Mouse (Mus musculus): ENCODE measurements around the gene Ptms. TPM values are rescaled to one million over a fixed set of nuclear protein-coding genes. Genes with fewer than 3 reads are reported as not detected.

The Ptms gene
- 10 to 100 TPM in 2 of 3 experiments, 1 to 10 TPM in 1; 9.5 to 15.5 (median 12.1) TPM for polyA plus RNA-seq (2017; shearing (Covaris generic))

DNA sequence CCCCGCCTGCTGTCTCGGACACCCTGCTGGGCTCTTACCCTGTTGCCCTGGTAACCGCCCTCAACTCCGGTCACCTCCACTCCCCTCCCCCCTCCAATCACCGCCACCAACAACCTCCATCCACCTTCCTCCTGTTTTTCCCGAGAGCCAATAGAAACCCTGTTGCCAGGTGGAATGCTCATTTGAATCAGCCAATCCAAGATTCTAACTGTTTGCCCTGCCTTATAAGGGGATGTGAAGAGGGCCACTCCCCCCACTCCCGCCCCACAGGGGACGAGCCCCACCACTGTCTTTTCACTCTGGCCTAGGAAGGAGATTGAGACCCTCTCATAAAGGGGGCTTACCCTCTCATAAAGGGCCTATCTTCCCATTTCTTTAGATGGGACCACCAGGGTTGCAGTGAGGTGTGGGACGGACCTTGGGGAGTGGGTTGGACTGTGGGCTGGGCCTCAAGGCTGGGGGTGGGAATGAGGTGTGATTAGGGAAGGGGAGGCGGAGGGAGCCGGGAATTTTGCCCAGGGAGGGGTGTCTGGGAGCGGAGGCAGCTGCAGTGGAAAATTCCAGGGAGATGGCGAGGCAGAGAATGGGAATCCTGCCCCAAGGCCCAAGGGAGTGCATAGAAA is at the start of gene Ptms:
Gene Ptms, minus strand, starts transcription at position 409 of the 623 bp plus-strand sequence.
- ATAC-seq, result peak; percentile 47

DNA sequence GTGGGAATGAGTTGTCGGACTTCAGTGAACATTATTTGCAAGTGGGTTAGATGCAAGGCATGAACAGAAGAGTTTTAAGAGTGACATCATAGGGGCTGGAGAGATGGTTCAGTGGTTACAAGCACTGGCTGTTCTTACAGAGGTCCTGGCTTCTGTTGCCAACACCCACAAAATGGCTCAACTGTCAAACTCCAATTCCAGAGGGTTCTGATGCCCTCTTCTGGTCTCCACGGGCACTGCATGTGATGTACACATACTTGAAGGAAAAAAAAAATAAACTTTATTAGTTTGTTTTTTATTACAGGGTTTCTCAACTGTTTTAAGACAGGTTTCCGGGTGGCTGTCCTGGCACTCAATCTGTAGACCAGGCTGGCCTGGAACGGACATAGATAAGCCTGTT is 47.9 kb upstream of the Ptms start:
- ATAC-seq, result no peak

DNA sequence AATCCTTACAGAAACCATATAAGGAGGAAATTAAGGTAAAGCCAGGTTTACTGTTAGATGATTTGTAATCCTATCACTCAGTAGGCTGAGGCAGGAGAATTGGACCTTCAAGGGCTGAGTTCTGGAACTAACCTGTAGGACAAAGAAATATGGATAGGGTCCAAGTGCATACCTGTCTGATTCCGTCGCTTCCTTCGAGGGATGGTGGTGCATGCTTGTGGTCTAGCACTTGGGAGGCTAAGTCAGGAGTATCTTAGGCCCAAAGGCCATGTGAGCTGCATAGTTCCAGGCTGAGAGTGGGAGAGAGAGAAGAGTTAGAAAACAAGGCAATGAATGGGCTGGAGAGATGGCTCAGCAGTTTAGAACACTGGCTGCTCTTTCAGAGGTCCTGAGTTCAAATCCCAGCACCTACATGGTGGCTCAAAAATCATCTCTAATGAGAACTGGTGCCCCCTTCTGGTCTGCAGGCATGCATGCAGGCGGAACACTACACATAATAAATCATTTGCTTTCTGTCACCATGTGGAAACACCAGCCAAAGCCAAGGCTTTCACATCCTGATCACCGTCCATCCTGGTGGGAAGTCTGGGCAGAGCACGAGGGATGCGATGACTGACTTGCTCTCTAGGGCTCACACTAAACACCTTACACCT is 46.7 kb upstream of the Ptms start:
- ATAC-seq, result no peak

DNA sequence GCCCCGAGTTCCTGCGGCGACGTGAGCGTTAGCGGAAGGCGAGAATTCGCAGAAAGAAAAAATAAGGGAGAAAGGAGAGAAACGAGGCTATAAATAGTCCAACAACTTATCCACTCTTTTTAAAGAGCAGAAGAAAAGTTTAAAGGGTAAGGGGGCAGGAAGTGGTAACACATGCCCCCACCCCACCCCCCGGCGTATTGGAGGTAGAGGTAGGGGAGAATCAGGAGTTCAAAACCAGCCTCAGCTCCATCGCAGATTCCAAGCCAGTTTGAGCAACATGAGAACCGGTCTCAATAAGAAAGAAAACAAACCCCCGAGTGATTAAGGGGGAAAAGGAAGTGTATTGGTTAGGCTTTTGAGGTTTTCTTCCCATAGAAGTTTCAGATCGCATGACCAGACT is 45.8 kb upstream of the Ptms start:
- peak; percentile 24 for ATAC-seq

DNA sequence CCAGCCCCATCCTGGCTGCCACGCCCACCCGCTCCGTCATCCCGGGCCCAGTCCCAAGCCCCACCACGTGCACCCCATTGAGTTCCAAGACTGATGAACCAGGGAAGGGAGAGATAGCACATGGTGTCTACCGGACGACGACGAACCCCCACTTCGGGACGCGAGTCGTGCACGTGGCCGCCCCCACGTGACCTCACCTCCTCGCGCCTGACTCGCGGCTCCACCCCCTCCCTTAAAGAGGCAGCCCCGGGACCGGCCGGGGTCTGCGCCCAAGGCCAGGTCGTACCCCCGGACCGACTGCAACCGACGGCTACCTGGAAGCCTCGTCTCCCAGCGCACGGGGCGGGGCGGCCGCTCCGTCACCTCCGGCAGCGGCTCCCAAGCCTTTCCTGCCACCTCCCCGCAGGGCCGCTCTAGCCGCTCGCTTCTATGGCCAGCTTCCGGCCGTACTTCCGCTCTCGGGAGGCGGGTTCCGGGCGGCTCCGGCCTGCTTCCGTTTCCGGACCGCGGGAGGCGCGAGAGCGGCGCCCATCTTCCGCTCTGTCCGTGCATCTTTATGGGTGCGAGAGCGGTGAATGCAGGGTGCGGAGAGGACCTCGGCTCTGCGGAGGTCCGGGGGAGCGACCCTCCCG is 45.3 kb upstream of the Ptms start, which contains the start of gene Cops7a:
Gene Cops7a, minus strand, starts transcription at position 451 of the 632 bp plus-strand sequence.
- peak; percentile 90 for ATAC-seq

DNA sequence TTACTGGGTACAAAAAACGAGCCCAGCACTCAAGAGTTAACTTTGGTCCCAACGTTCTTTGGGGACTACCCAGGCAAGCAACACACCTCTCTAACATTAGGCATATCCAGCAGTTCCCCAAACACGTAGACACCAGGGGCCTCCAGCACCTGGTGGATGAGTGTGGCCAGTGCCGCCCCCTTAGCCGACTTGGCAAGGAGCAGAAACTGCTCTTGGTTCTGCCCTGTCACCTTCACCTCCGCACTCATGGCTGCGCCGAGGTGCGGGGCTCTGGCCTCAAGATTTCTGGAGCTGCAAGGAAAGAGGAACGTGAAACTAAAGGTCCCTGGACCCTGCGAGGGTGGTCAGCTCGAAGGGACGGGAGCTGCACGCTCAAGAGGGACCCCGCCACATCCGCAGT is 44.7 kb upstream of the Ptms start:
- ATAC-seq, result peak; percentile 4

DNA sequence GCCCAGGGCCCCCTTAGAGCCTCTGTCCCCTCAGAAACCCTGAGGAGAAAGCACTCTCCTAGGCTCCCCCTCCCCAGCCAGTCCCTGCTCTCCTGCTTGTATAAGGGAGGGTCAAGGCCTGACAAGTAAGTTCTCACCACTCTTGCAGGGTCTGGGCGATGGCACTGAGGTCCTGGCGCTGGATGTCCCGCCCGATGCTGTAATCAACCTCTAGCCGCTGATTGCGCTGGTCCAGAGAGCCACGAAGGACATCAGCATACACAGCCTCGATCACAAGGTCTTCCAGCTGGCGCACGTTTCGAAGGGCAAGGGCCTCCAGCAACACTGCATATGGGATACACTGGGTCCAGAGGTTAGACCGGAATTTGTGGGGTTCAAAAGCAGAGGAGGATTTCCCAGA is 41.1 kb upstream of the Ptms start:
- no peak for ATAC-seq

DNA sequence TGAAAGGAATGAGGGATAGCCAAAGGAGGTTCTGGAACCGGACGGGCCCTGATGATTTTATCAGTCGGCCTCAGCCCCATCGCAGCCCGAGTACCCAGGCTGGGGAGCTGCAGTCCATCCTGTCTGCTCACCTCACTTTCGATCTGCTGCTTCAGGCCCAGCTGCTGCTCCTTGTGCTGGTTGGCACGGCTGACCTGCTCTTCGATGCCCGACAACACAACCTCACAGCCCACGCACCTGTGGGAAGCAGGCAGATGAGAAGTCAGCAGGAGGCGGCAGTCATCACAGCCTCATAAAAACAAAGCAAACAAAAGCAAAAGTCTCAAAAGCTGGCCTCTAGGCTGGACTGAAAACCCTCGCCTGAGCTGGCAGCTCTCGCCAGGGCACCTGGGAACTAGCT is 40.1 kb upstream of the Ptms start:
- ATAC-seq, result no peak

DNA sequence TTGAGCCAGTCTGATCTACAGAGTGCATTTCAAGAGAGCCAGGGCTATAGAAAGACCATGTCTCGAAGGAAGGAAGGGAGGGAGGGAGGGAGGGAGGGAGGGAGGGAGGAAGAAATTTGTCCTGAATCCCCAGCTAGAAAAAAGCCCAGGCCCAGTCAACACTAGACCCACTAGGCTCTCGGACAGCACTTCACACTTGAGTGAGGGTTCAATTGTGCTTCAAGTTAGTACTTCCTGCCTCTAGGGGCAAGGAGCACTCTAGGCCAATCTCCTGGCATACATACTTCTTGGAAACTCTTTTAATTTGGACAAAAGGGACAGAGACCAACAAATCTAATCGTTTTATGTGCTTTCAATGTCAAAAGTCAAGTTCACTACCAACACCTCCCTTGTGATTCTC is 38.2 kb upstream of the Ptms start:
- ATAC-seq, result no peak

DNA sequence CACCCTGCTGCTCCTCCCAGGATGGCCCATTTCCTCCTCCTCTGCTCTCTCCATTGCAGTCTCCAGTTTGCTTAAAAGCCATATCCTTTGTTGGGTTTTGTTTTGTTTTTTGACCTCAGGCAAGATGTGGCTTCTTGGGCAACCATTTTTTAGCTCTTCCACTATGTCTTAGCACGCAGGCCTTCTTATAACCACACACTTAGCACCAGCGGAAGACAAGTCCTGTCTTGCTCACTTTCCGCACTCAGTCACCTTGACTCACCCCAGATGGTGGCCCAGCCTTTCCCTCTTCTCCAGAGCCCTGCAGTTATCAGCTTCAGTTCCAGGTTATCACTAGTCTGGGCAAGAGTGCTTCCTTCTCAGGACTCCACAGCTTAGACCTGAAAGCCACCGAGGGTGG is 35.3 kb upstream of the Ptms start:
- no peak for ATAC-seq

DNA sequence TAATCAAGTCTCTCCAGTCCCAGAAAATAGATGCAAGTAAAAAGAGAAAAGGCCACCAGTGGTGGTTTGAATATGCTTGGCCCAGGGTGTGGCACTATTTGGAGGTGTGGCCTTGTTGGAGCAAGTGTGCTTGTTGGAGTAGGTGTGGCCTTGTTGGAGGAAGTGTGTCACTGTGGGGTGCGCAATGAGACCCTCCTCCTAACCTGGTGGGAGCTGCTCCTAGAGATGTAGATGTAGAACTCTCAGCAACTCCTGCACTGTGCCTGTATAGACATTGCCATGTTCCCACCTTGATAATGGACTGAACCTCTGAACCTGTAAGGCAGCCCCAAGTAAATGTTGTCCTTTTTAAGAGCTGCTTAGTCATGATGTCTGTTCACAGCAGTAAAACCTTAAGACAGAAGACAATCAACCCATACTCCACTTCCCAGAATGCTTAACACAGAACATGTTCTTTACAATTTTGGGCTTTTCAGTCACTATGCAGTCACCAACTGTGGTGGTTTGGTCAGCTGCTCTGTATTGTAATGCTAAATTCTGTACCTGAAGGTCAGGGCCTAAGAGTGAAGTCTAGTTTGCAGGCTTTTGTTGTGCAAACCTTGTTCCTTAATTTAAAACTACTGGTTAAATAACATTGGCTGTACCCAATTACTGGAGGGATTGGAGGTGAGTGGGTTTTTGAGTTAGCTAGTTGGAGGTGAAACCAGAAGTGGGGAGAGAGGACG is 34.2 kb upstream of the Ptms start:
- no peak for ATAC-seq

DNA sequence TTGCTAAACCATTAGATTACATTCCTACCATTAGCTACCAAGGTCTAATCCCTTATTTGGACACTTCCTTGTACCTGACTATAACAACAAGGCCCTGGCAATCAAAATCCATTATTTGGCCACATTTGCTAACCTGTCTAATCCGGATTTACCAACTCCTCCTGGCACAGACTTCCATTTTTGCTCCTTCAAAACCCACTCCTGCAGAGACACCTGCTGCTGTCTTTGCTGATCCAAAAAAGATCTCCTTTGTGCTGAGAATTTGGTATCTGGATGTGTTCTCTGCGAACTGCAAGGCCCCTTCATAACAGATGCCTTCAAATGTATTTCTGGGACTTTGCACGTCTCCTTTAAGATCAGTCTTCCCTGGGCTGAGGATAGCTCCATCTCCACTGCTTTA is 23.6 kb upstream of the Ptms start:
- no peak for ATAC-seq

DNA sequence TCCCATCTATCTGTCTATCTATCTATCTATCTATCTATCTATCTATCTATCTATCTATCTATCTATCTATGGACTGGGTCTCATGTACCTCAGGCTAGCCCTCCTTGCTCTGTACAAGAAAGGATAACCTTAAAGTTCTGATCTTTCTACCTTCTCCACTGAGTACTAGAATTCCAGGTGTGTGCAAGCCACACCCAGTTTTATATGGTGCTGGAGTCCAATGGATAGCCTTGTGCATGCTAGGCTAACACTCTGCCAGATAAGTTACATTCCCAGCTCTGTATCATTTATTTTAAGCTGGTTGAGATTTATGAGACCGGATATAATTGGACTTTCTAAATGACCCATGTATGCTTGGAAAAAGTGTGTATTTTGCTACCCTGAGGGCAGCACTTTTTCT is 21.8 kb upstream of the Ptms start:
- no peak for ATAC-seq

DNA sequence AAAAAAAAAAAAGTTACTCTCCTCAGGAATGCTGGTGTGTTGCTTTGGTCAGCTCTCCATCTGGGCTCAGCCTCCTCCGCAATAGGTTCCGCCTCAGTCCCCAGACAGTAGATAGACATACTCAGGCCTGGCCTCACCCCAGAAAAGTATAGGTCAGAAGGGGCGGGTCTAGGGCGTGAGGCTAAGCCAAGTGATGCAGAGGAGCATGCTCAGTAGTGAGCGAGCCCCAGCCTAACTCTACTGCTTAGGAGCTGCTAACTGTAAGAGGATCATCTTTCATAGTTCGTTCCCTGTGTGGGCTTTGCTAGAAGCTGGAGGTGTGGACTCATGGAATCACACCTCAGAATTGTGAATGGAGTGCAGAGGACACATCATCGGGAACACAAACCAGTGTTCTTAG is 18.7 kb upstream of the Ptms start:
- ATAC-seq, result no peak

DNA sequence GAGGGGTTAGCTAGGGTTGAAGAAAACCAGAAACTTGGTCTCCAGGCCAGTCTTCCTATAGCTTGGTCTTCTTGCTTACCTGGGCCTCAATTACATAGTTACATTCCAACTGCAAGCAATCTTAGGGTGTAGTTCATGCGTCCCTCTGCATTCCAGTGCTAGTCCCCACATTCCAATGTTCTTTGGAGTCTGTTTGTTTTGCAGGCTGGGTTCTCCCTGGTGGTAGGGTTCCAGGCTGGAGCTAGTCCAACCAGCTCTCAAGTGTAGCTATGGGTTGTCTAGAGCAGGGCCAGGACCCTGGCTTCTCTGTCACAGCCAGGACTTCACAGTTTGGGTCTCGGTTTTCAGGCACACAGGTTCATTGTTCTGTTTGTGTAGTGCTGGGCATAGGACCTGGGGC is 17.6 kb upstream of the Ptms start:
- ATAC-seq, result no peak

DNA sequence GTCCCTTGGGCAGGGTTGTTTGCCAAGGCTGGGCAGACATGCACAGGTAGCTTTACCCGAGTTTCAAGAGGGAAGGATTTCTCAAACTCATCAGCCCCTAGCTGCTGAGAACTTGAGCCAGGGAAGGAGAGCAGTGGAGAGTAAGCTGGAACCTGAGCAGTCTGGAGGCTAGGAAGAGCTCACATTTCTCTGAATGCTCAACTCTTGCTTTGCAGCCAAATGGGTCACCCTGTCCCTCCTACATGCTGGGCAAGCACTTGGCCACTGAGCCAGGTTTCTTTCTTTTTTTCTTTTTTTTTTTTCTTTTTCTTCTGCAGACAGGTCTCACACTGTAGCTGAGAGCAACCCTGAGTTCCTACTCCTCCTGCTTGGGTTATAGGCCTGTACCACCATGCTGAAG is 16.8 kb upstream of the Ptms start:
- ATAC-seq, result no peak

DNA sequence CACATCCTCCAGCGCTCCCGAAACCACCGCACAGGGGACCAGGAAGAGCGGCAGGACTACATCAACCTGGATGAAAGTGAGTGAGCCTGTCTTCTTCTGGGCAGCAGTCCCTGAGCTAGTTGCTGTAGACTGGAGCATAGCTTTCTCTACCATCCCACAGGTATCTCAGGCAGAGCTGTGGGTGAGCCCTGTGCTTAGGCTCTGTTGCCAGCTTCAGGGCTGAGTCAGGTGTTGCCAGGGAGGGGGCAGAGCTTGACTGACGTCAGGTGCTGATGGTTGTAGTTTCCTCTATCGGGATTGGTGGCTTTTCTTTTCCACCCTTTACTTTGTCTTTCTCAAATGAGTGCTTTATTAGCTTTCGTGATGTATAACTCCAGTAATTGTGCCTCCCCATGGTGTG is 14.8 kb upstream of the Ptms start:
- no peak for ATAC-seq

DNA sequence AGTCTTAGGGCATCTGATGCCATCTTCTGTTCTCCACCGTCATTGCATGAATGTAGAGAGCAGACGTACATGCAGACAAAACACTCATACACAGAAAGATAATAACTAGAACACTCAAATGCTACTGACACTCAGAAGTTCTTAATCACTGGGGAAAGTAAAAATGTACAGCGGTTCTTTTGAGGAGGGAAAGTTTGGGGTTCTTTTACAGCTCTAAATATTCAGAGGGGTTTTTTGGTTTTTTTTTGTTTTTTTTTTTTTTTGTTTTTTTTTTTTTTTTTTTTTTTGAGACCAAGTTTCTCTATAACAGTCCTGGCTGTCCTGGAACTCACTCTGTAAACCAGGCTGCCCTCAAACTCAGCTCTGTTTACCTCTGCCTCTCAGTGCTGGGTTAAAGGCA is 13.2 kb upstream of the Ptms start:
- no peak for ATAC-seq

DNA sequence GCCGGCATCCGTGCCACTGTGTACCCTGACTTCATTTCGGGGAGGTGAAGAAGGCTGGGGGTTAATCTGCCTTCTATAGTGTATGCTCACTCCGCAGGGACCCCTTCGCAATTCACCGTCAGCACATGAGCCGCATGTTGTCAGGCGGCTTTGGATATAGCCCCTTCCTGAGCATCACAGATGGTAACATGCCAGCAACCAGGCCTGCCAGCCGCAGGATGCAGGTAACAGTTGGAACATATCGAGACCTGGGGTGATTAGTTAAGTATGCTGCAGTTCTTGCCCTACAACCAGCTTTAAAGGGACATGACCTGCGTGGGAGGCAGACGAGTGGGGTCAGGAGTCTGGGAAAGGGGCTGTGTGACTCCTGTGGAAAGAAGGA is 12.4 kb upstream of the Ptms start:
- no peak for ATAC-seq

DNA sequence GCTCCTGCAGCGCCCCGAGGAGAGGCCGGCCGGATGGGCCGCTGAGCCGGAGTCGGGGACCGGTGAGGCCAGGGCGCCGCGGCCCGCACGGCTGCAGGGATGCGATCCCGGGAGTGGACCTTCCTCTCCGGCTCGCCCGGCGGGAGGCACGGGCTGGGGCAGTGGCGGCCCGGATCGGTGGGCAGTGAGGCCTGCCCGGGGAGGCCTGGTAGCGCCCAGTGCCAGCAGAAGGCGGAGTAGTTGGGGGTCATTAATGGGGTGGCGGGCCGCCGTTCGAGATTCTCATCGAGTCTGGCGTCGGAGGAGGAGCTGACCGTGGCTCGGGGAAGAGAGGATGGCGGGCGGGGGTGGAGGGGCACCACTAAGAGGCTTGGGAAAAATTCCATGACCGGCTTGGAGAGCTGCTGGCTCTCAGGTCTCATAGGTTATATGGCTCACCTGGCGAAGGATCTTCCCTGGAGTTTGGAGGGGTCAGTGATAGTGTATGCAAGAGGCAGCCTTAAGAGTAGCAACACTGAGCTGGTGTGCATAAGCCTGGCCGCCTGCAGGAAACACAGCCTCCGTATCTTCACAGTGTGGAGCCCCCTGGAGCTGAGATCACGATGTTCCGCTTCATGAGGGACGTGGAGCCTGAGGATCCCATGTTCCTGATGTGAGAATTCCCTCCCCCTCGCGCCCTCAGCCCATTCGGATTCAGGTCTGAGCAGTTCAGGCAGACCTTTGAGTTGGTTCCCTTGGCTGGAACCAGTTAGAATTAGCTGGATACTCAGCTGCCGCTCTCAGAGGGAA is 11.8 kb upstream of the Ptms start:
- ATAC-seq, result no peak

DNA sequence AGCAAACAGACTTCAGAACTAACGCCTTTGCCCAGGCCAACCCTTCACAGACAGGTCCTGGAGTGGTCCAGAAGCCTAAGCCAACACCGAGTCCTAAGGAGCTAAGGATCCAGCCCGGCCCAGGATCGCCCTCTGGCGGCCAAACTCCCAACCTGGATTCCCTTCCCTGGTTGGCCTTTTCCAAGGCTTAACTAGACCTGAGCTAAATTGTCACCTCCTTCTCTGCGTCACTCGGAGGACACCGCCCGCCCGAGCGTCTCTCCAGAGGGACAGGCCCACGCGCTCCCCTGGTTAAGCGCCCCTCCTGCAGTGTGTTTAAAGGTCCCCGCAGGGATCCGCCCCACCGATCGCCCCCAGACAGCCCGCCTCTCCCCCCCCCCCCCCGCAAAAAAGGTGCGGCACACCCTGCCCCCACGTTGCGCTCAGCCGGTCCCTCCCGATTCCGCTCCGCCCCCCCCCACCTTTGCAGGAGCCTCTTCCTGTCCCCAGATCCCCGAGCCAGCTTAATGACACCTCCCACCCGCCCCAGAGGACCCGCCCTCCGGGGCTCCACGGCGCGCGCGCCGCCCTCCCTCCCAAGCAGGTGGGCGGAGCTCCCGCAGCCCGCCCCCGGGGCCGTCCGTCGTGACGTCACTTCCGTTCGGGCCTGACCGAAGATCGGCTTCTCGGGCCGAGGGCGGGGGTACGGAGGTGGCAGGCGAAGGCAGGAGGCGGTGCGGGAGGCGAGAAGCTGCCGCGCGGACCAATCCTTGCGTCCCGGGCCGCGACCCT is 11.0 kb upstream of the Ptms start, which contains the start of gene Mlf2:
Gene Mlf2, plus strand, starts transcription at position 633 of the 771 bp plus-strand sequence.
- peak; percentile 87 for ATAC-seq

DNA sequence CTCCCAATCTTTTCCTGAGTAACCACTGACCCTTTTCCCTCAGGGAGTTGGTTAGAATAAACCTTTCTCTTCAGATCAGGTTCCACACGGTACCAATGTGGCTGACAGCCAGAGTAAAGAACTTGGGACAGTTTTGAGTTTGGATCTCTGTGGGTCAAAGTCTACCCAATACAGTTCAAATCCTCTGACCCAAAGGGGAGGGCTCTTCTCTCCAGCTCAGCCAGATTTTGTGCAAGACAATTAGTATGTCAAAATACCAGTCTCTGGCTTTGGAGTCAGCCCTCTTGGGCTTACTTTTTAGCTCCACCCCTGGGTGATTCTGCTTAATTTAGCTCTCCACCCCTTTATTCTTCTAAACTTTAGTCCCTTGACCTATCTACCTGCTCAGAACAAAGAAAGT is 10.3 kb upstream of the Ptms start:
- no peak for ATAC-seq

Data from inflammation-experienced regulatory T-cells, adult 6 months (primary cell).